Comparison of ENCODE assay signal across 29 mouse cellular contexts in the genomic region with DNA sequence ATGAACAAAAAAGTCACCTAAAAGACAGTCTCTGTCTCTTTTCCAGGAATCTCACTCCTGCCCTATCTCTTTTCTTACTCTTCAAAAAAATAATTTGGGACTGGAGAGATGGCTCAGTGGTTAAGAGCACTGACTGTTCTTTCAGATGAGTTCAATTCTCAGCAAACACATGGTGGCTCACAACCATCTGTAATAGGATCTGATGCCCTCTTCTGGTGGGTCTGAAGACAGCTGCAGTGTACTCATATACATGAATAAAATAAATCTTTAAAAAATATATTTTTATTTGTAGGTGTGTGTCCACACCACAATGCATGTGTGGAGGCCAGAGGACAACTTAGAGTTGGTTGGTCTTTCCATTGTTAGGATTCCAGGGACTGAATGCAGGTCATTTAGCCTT.
DNase-seq lines count a peak whose midpoint lies in the region; ATAC-seq and TF ChIP-seq lines count a peak whose summit lies in the region.
"Had no signal": no experiment of that assay in that cellular context is flagged by ENCODE, and none has a peak within 500 bp of the region (broad histone marks: within the 10 kb centered on the region; RNA-seq: fewer than 3 reads in every experiment).

No protein-coding gene starts in this region.

- TF ChIP-seq EP300 in heart, postnatal 0 days (IDR thresholded peaks at IDR 0.05; ENCODE audit: low read depth) = no peak
- TF ChIP-seq EP300 in lung, postnatal 0 days (IDR thresholded peaks at IDR 0.05) = no peak
- no peak for TF ChIP-seq EP300 in stomach, postnatal 0 days (optimal IDR thresholded peaks at IDR 0.05)

- no peak overlapping the region for H3K4me2 ChIP-seq in heart, postnatal 0 days (ENCODE audit: low read depth, low read length)
- no peak overlapping the region for H3K4me2 ChIP-seq in lung, postnatal 0 days (replicated peaks; ENCODE audit: low read depth, low read length)
- H3K4me2 ChIP-seq in stomach, postnatal 0 days (replicated peaks; ENCODE audit: low read depth) = no peak overlapping the region
- H3K4me2 ChIP-seq: forebrain, embryonic 12.5 days; heart, embryonic 12.5 days; hindbrain, embryonic 15.5 days; liver, embryonic 12.5 days; midbrain, embryonic 13.5 days; neural tube, embryonic 15.5 days had no signal

- H3K9me3 ChIP-seq in heart, postnatal 0 days (replicated peaks; ENCODE audit: control insufficient read depth, low read length) = no peaks in the 10 kb centered on the region
- H3K9me3 ChIP-seq in heart, embryonic 10.5 days = no peaks in the 10 kb centered on the region
- no peaks in the 10 kb centered on the region for H3K9me3 ChIP-seq in lung, postnatal 0 days (ENCODE audit: low read length)
- H3K9me3 ChIP-seq in stomach, postnatal 0 days (ENCODE audit: control insufficient read depth, low read length) = no peaks in the 10 kb centered on the region
- H3K9me3 ChIP-seq: forebrain, embryonic 12.5 days; heart, embryonic 12.5 days; hindbrain, embryonic 15.5 days; liver, embryonic 12.5 days; midbrain, embryonic 13.5 days; neural tube, embryonic 15.5 days had no signal

- peak; percentile 31 for TF ChIP-seq CTCF in heart, postnatal 0 days (IDR thresholded peaks at IDR 0.05; ENCODE audit: low read depth)
- TF ChIP-seq CTCF in layer of hippocampus, adult 2 months (conservative IDR thresholded peaks at IDR 0.05) = peak; percentile 70
- TF ChIP-seq CTCF in lung, postnatal 0 days (IDR thresholded peaks at IDR 0.05) = peak; percentile 49
- TF ChIP-seq CTCF in stomach, postnatal 0 days (IDR thresholded peaks at IDR 0.05; ENCODE audit: low read depth) = peak; percentile 51

- H3K36me3 ChIP-seq in heart, postnatal 0 days (replicated peaks; ENCODE audit: control insufficient read depth, insufficient read depth, low read length) = peaks cover 20% of the 10 kb centered on the region
- H3K36me3 ChIP-seq in heart, embryonic 10.5 days = peaks cover 28% of the 10 kb centered on the region; the same call in 1 of the 2 replicates
- H3K36me3 ChIP-seq in lung, postnatal 0 days (ENCODE audit: insufficient read depth, low read length) = no peaks in the 10 kb centered on the region
- no peaks in the 10 kb centered on the region for H3K36me3 ChIP-seq in stomach, postnatal 0 days (ENCODE audit: control insufficient read depth, insufficient read depth, low read length)
- H3K36me3 ChIP-seq: liver, embryonic 12.5 days; midbrain, embryonic 13.5 days had no signal

- H3K4me3 ChIP-seq in heart, postnatal 0 days (ENCODE audit: low read depth, low read length) = no peak overlapping the region
- no peak overlapping the region for H3K4me3 ChIP-seq in heart, embryonic 10.5 days
- no peak overlapping the region for H3K4me3 ChIP-seq in layer of hippocampus, adult 2 months
- H3K4me3 ChIP-seq in lung, postnatal 0 days (ENCODE audit: low read depth, low read length) = no peak overlapping the region
- no peak overlapping the region for H3K4me3 ChIP-seq in stomach, postnatal 0 days (ENCODE audit: low read depth, low read length)
- H3K4me3 ChIP-seq: erythroblast, embryonic 14.5 days; forebrain, embryonic 12.5 days; heart, embryonic 12.5 days; hindbrain, embryonic 15.5 days; liver, embryonic 12.5 days; midbrain, embryonic 13.5 days; neural tube, embryonic 15.5 days had no signal

- H3K27ac ChIP-seq in heart, postnatal 0 days (ENCODE audit: low read depth) = no peak overlapping the region
- H3K27ac ChIP-seq in heart, embryonic 10.5 days = no peak overlapping the region
- H3K27ac ChIP-seq in layer of hippocampus, adult 2 months = no peak overlapping the region
- H3K27ac ChIP-seq in lung, postnatal 0 days (ENCODE audit: low read length) = no peak overlapping the region
- no peak overlapping the region for H3K27ac ChIP-seq in stomach, postnatal 0 days (replicated peaks)
- H3K27ac ChIP-seq: forebrain, embryonic 12.5 days; hindbrain, embryonic 15.5 days; liver, embryonic 12.5 days; macrophage; midbrain, embryonic 13.5 days; neural tube, embryonic 15.5 days had no signal

- no peaks in the 10 kb centered on the region for H3K27me3 ChIP-seq in heart, postnatal 0 days (ENCODE audit: control insufficient read depth, insufficient read depth, low read length)
- no peaks in the 10 kb centered on the region for H3K27me3 ChIP-seq in heart, embryonic 10.5 days (ENCODE audit: insufficient read depth, poor library complexity, severe bottlenecking)
- H3K27me3 ChIP-seq in lung, postnatal 0 days (replicated peaks; ENCODE audit: insufficient read depth, low read length) = peaks cover 13% of the 10 kb centered on the region; the same call in 1 of the 2 replicates
- no peaks in the 10 kb centered on the region for H3K27me3 ChIP-seq in stomach, postnatal 0 days (ENCODE audit: control insufficient read depth, insufficient read depth, low read length)
- H3K27me3 ChIP-seq: forebrain, embryonic 12.5 days; heart, embryonic 12.5 days; hindbrain, embryonic 15.5 days; midbrain, embryonic 13.5 days; neural tube, embryonic 15.5 days had no signal

- H3K4me1 ChIP-seq in heart, postnatal 0 days (ENCODE audit: control insufficient read depth, insufficient read depth) = peaks cover 13% of the 10 kb centered on the region; the same call in 1 of the 2 replicates
- H3K4me1 ChIP-seq in heart, embryonic 10.5 days = peaks cover 39% of the 10 kb centered on the region
- H3K4me1 ChIP-seq in lung, postnatal 0 days (ENCODE audit: insufficient read depth, low read depth, low read length) = no peaks in the 10 kb centered on the region; the same call in 1 of the 2 replicates
- H3K4me1 ChIP-seq in stomach, postnatal 0 days (replicated peaks; ENCODE audit: control insufficient read depth, insufficient read depth) = peaks cover 7% of the 10 kb centered on the region; the same call in 1 of the 2 replicates
- H3K4me1 ChIP-seq: forebrain, embryonic 12.5 days; hindbrain, embryonic 15.5 days; liver, embryonic 12.5 days; midbrain, embryonic 13.5 days; neural tube, embryonic 15.5 days had no signal

- no peak for DNase-seq in heart, postnatal 0 days (ENCODE audit: low spot score)
- no peak for DNase-seq in heart, embryonic 10.5 days (ENCODE audit: low spot score)
- no peak for DNase-seq in layer of hippocampus, adult 2 months (ENCODE audit: low spot score in 2 of 2)
- no peak for DNase-seq in layer of hippocampus, postnatal 14 days (ENCODE audit: low spot score in 2 of 2)
- no peak for DNase-seq in lung, postnatal 0 days (ENCODE audit: low spot score)
- DNase-seq in lung, postnatal 10 days = no peak
- DNase-seq in stomach, postnatal 0 days (ENCODE audit: low spot score) = no peak
- DNase-seq: adrenal gland, adult 2 months; adrenal gland, postnatal 36 days; cerebellum, adult 2 months; cerebellum, postnatal 14 days; forebrain, postnatal 0 days; gastrocnemius, postnatal 10 days; heart, postnatal 10 days; kidney, adult 8-10 months; kidney, postnatal 25 days; layer of hippocampus, postnatal 36 days; lung, adult 18-20 months; retina, postnatal 1 day; right cerebral cortex, postnatal 14 days had no signal

- H3K9ac ChIP-seq in heart, postnatal 0 days (replicated peaks; ENCODE audit: low read depth, low read length) = no peak overlapping the region
- H3K9ac ChIP-seq in lung, postnatal 0 days (replicated peaks; ENCODE audit: low read depth) = no peak overlapping the region
- H3K9ac ChIP-seq in stomach, postnatal 0 days (ENCODE audit: low read length) = no peak overlapping the region
- H3K9ac ChIP-seq: forebrain, embryonic 12.5 days; forebrain, postnatal 0 days; heart, embryonic 12.5 days; hindbrain, embryonic 15.5 days; liver, embryonic 12.5 days; midbrain, embryonic 13.5 days; neural tube, embryonic 15.5 days had no signal

- ATAC-seq in heart, postnatal 0 days (ENCODE audit: insufficient read depth, low read depth) = no peak
- ATAC-seq in lung, postnatal 0 days = no peak
- no peak for ATAC-seq in stomach, postnatal 0 days (ENCODE audit: low FRiP score, low TSS enrichment)
- ATAC-seq: activated CD4-positive, CD25-positive, alpha-beta regulatory T cell, adult 4 months; forebrain, postnatal 0 days; liver, embryonic 12.5 days; midbrain, embryonic 13.5 days had no signal
